Mouse (Mus musculus): Measurements from ENCODE around the gene Gpr137.
"Not testable (repeated sequence)": the region's sequence is repeated elsewhere in the genome, so short reads cannot be mapped to it uniquely, and the experiment has no call there.

Gene Gpr137

GRCm38 (mm10) chr19:6942249-6942691 lies at the start of gene Gpr137:
Gene Gpr137 (minus strand): TSS chr19:6942480.
- DNase-seq (ENCODE audit: low read depth): peak; percentile 82

- not testable (repeated sequence) for DNase-seq (ENCODE audit: low read depth)
These were observed 48.9 kb upstream of the Gpr137 start for GRCm38 (mm10) chr19:6991166-6991565.

- no peak for DNase-seq (ENCODE audit: low read depth)
These were observed 48.4 kb upstream of the Gpr137 start for GRCm38 (mm10) chr19:6990712-6991111.

- DNase-seq (ENCODE audit: low read depth): no peak
These were observed 47.0 kb upstream of the Gpr137 start for GRCm38 (mm10) chr19:6989251-6989650.

GRCm38 (mm10) chr19:6987904-6988285 lies 45.6 kb upstream of the Gpr137 start:
- DNase-seq (ENCODE audit: low read depth): no peak

GRCm38 (mm10) chr19:6987061-6987903 lies 45.0 kb upstream of the Gpr137 start, which contains the start of gene Vegfb:
Gene Vegfb (minus strand): TSS chr19:6987651.
- no peak for DNase-seq (ENCODE audit: low read depth)

GRCm38 (mm10) chr19:6985951-6986708 lies 43.9 kb upstream of the Gpr137 start:
- no peak for DNase-seq (ENCODE audit: low read depth)

- DNase-seq (ENCODE audit: low read depth): no peak
These were observed 43.0 kb upstream of the Gpr137 start for GRCm38 (mm10) chr19:6985300-6985699.

- no peak for DNase-seq (ENCODE audit: low read depth)
These were observed 41.3 kb upstream of the Gpr137 start for GRCm38 (mm10) chr19:6983621-6984020.

- no peak for DNase-seq (ENCODE audit: low read depth)
These were observed 39.2 kb upstream of the Gpr137 start for GRCm38 (mm10) chr19:6981465-6981864.

- DNase-seq (ENCODE audit: low read depth): peak; percentile 95
These were observed 38.3 kb upstream of the Gpr137 start, which contains the start of gene Fkbp2 for GRCm38 (mm10) chr19:6980381-6981093. Gene Fkbp2 (minus strand): TSS chr19:6980501.

- DNase-seq (ENCODE audit: low read depth): peak; percentile 98
These were observed 37.5 kb upstream of the Gpr137 start for GRCm38 (mm10) chr19:6979486-6980380.

- DNase-seq (ENCODE audit: low read depth): no peak
These were observed 36.8 kb upstream of the Gpr137 start for GRCm38 (mm10) chr19:6979001-6979479.

- DNase-seq (ENCODE audit: low read depth): no peak
These were observed 36.3 kb upstream of the Gpr137 start for GRCm38 (mm10) chr19:6978639-6978974.

GRCm38 (mm10) chr19:6977759-6978638 lies 35.7 kb upstream of the Gpr137 start:
- no peak for DNase-seq (ENCODE audit: low read depth)

GRCm38 (mm10) chr19:6975537-6976521 lies 33.5 kb upstream of the Gpr137 start, which contains the start of gene Plcb3:
Gene Plcb3 (minus strand): TSS chr19:6976470.
- no peak for DNase-seq (ENCODE audit: low read depth)

GRCm38 (mm10) chr19:6974211-6975205 lies 32.2 kb upstream of the Gpr137 start, which contains the start of gene Ppp1r14b:
Gene Ppp1r14b (plus strand): TSS chr19:6974968.
- peak; percentile 60 for DNase-seq (ENCODE audit: low read depth)

All from fibroblast of lung, adult 2 months (primary cell).